25 mouse cellular contexts compared by ENCODE assay signal in genomic region chr2:10162011-10162410, GRCm38 (mm10). TPM values are rescaled to one million over a fixed set of nuclear protein-coding genes. Genes with fewer than 3 reads are reported as not detected.
DNase-seq lines count a peak whose midpoint lies in the region; ATAC-seq lines count a peak whose summit lies in the region.
"Had no signal": no experiment of that assay in that cellular context is flagged by ENCODE, and none has a peak within 500 bp of the region (broad histone marks: within the 10 kb centered on the region; RNA-seq: fewer than 3 reads in every experiment).

No protein-coding gene starts in this region.

- H3K4me1 ChIP-seq in brown adipose tissue, adult 24 weeks (ENCODE audit: control insufficient read depth, insufficient read depth, insufficient read length, low read length), result peaks cover 5% of the 10 kb centered on the region
- H3K4me1 ChIP-seq in forebrain, embryonic 16.5 days (replicated peaks; ENCODE audit: control insufficient read depth, insufficient read depth, low read length), result no peaks in the 10 kb centered on the region
- no peaks in the 10 kb centered on the region for H3K4me1 ChIP-seq in forebrain, embryonic 12.5 days
- H3K4me1 ChIP-seq: forebrain, embryonic 13.5 days; forebrain, embryonic 15.5 days had no signal

- no peaks in the 10 kb centered on the region for H3K36me3 ChIP-seq in forebrain, embryonic 16.5 days (ENCODE audit: control insufficient read depth, insufficient read depth)
- no peaks in the 10 kb centered on the region for H3K36me3 ChIP-seq in forebrain, embryonic 12.5 days (replicated peaks)
- H3K36me3 ChIP-seq: embryonic facial prominence, embryonic 13.5 days; embryonic facial prominence, embryonic 15.5 days; forebrain, embryonic 10.5 days; forebrain, embryonic 15.5 days; G1E had no signal

- H3K4me2 ChIP-seq in forebrain, embryonic 16.5 days (ENCODE audit: low read length), result no peak overlapping the region
- H3K4me2 ChIP-seq in forebrain, embryonic 12.5 days, result no peak overlapping the region
- H3K4me2 ChIP-seq: embryonic facial prominence, embryonic 13.5 days; embryonic facial prominence, embryonic 15.5 days; forebrain, embryonic 13.5 days; forebrain, embryonic 15.5 days had no signal

- H3K27me3 ChIP-seq in forebrain, embryonic 16.5 days (replicated peaks; ENCODE audit: control insufficient read depth, insufficient read depth, low read length), result no peaks in the 10 kb centered on the region
- no peaks in the 10 kb centered on the region for H3K27me3 ChIP-seq in forebrain, embryonic 12.5 days
- H3K27me3 ChIP-seq: CH12.LX; embryonic facial prominence, embryonic 13.5 days; embryonic facial prominence, embryonic 15.5 days; forebrain, embryonic 13.5 days; forebrain, embryonic 15.5 days had no signal

- peak overlapping the region; percentile 11 for H3K27ac ChIP-seq in brown adipose tissue, adult 24 weeks (replicated peaks; ENCODE audit: low read depth, low read length)
- H3K27ac ChIP-seq in forebrain, embryonic 16.5 days (ENCODE audit: low read length), result no peak overlapping the region
- H3K27ac ChIP-seq in forebrain, embryonic 12.5 days, result no peak overlapping the region
- H3K27ac ChIP-seq: embryonic facial prominence, embryonic 13.5 days; embryonic facial prominence, embryonic 15.5 days; forebrain, embryonic 10.5 days; forebrain, embryonic 13.5 days; forebrain, embryonic 15.5 days had no signal

- no peaks in the 10 kb centered on the region for H3K9me3 ChIP-seq in forebrain, embryonic 16.5 days (ENCODE audit: control insufficient read depth, low read length)
- no peaks in the 10 kb centered on the region for H3K9me3 ChIP-seq in forebrain, embryonic 12.5 days
- H3K9me3 ChIP-seq: embryonic facial prominence, embryonic 13.5 days; embryonic facial prominence, embryonic 15.5 days; forebrain, embryonic 10.5 days; forebrain, embryonic 13.5 days; forebrain, embryonic 15.5 days; G1E had no signal

- 91% methylated on average over 4 of the region's 4 CpGs for WGBS in forebrain, embryonic 16.5 days
- 94% methylated on average over 4 of the region's 4 CpGs for WGBS in forebrain, embryonic 12.5 days

- no peak overlapping the region for H3K4me3 ChIP-seq in brown adipose tissue, adult 24 weeks (ENCODE audit: insufficient read depth, low read depth, low read length)
- no peak overlapping the region for H3K4me3 ChIP-seq in forebrain, embryonic 16.5 days (replicated peaks; ENCODE audit: low read length)
- H3K4me3 ChIP-seq in forebrain, embryonic 12.5 days (replicated peaks), result no peak overlapping the region
- H3K4me3 ChIP-seq: embryonic facial prominence, embryonic 13.5 days; embryonic facial prominence, embryonic 15.5 days; forebrain, embryonic 10.5 days; forebrain, embryonic 13.5 days; forebrain, embryonic 15.5 days had no signal

- H3K9ac ChIP-seq in forebrain, embryonic 16.5 days (replicated peaks; ENCODE audit: low read depth, low read length), result no peak overlapping the region
- no peak overlapping the region for H3K9ac ChIP-seq in forebrain, embryonic 12.5 days
- H3K9ac ChIP-seq: embryonic facial prominence, embryonic 13.5 days; embryonic facial prominence, embryonic 15.5 days; forebrain, embryonic 13.5 days; forebrain, embryonic 15.5 days had no signal

- peak; percentile 62 for DNase-seq in NIH3T3 (ENCODE audit: low read depth)
- DNase-seq in fibroblast of lung, adult 2 months (ENCODE audit: low read depth), result peak; percentile 31
- no peak for DNase-seq in kidney, postnatal 14 days
- DNase-seq: adrenal gland, adult 8-10 months; adrenal gland, postnatal 14 days; adrenal gland, postnatal 36 days; B cell, adult 2 months; cerebellum, adult 11 months; cerebellum, adult 18-20 months; cerebellum, adult 8-10 months; cerebellum, adult 9-11 months; cerebellum, postnatal 14 days; cerebellum, postnatal 36 days; embryo, embryonic 11 days had no signal

- ATAC-seq in forebrain, embryonic 16.5 days, result no peak
- ATAC-seq in forebrain, embryonic 12.5 days (ENCODE audit: low FRiP score), result no peak
- ATAC-seq: CD4-positive, CD25-positive, alpha-beta regulatory T cell, adult 4 months; forebrain, embryonic 13.5 days; forebrain, embryonic 15.5 days had no signal

RNA-seq across cellular contexts. Expression of gene Itih5, which starts 8.6 kb away (rescaled TPM):
- polyA plus RNA-seq in brown adipose tissue, adult 24 weeks (2012; ENCODE audit: insufficient read depth, insufficient read length, missing spikeins), result 48.7 and 77.9 TPM in 2 replicates
- 3.7 and 6.0 TPM in 2 replicates for polyA plus RNA-seq in forebrain, embryonic 16.5 days (2015; fragmentation: Nextera tagmentation; extraction: Ambion mirVana)
- polyA plus RNA-seq in forebrain, embryonic 12.5 days (2016; fragmentation: Nextera tagmentation; extraction: Ambion mirVana), result 2.6 and 3.4 TPM in 2 replicates
- polyA plus RNA-seq: G1E had no signal

RNA-seq across cellular contexts. Expression of gene Itih2, which starts 30.8 kb away (rescaled TPM):
- polyA plus RNA-seq in brown adipose tissue, adult 24 weeks (2012; ENCODE audit: insufficient read depth, insufficient read length, missing spikeins), result 0.44 and 0.58 TPM in 2 replicates
- 2.1 and 3.8 TPM in 2 replicates for polyA plus RNA-seq in forebrain, embryonic 16.5 days (2015; fragmentation: Nextera tagmentation; extraction: Ambion mirVana)
- polyA plus RNA-seq in forebrain, embryonic 12.5 days (2016; fragmentation: Nextera tagmentation; extraction: Ambion mirVana), result 0.18 and 0.28 TPM in 2 replicates
- polyA plus RNA-seq: CD4-positive, CD25-positive, alpha-beta regulatory T cell, adult 4 months; G1E had no signal
